Mouse (Mus musculus) ES-Bruce4 (cell line): ENCODE data around the gene Gm128.

Experiments
- CTCF ChIP-seq: IDR thresholded peaks from one replicate; pipeline ENCODE4 v1.8.1; 2011; ENCODE audit warnings: low read depth, low read length
- EP300 ChIP-seq: IDR thresholded peaks from 2 replicates; pipeline ENCODE4 v1.6.1; 2011; ENCODE audit warnings: low read depth, low read length; ENCODE audit not compliant: insufficient read depth

- TF ChIP-seq CTCF: no peak
- no peak for TF ChIP-seq EP300
Observed at GRCm38 (mm10) chr3:95266052-95266451, 24.7 kb upstream of the Gm128 start.
